Mouse (Mus musculus): ENCODE data around the gene Fzd2.
A peak's percentile ranks its signal among the peaks of the same experiment; 100 is the strongest.
"Not testable (repeated sequence)": the region's sequence is repeated elsewhere in the genome, so short reads cannot be mapped to it uniquely, and the experiment has no call there.

Fzd2 gene

GRCm38 (mm10) chr11:102604010-102604584 lies at the start of gene Fzd2:
Gene Fzd2, plus strand, starts transcription at chr11:102604396.
- peak; percentile 85 for DNase-seq

GRCm38 (mm10) chr11:102555400-102556030 lies 48.7 kb upstream of the Fzd2 start:
- no peak for DNase-seq

- DNase-seq, result peak; percentile 96
Measured at GRCm38 (mm10) chr11:102556031-102556715, 48.0 kb upstream of the Fzd2 start, which contains the start of gene Gpatch8. Gene Gpatch8, minus strand, starts transcription at chr11:102556392.

- no peak for DNase-seq
Measured at GRCm38 (mm10) chr11:102556716-102557074, 47.5 kb upstream of the Fzd2 start.

GRCm38 (mm10) chr11:102557386-102557785 lies 46.8 kb upstream of the Fzd2 start:
- DNase-seq, result no peak

- DNase-seq, result no peak
Measured at GRCm38 (mm10) chr11:102558704-102559103, 45.5 kb upstream of the Fzd2 start.

GRCm38 (mm10) chr11:102564952-102565671 lies 39.1 kb upstream of the Fzd2 start:
- not testable (repeated sequence) for DNase-seq

- DNase-seq, result no peak
Measured at GRCm38 (mm10) chr11:102565741-102566140, 38.5 kb upstream of the Fzd2 start.

GRCm38 (mm10) chr11:102566290-102566689 lies 37.9 kb upstream of the Fzd2 start:
- no peak for DNase-seq

GRCm38 (mm10) chr11:102567157-102567556 lies 37.0 kb upstream of the Fzd2 start:
- no peak for DNase-seq

GRCm38 (mm10) chr11:102567723-102568122 lies 36.5 kb upstream of the Fzd2 start:
- no peak for DNase-seq

GRCm38 (mm10) chr11:102568191-102568590 lies 36.0 kb upstream of the Fzd2 start:
- DNase-seq, result no peak

- no peak for DNase-seq
Measured at GRCm38 (mm10) chr11:102568756-102569377, 35.3 kb upstream of the Fzd2 start.

GRCm38 (mm10) chr11:102572866-102573663 lies 31.1 kb upstream of the Fzd2 start:
- DNase-seq, result peak; percentile 51

- DNase-seq, result no peak
Measured at GRCm38 (mm10) chr11:102575034-102575433, 29.2 kb upstream of the Fzd2 start.

GRCm38 (mm10) chr11:102576050-102576754 lies 28.0 kb upstream of the Fzd2 start:
- DNase-seq, result no peak

GRCm38 (mm10) chr11:102578341-102579118 lies 25.7 kb upstream of the Fzd2 start:
- DNase-seq, result no peak

GRCm38 (mm10) chr11:102579165-102580033 lies 24.8 kb upstream of the Fzd2 start, which contains the start of gene Gm11627:
Gene Gm11627, minus strand, starts transcription at chr11:102579461.
- no peak for DNase-seq

- no peak for DNase-seq
Measured at GRCm38 (mm10) chr11:102580034-102580330, 24.2 kb upstream of the Fzd2 start.
